Comparison of ENCODE assay signal across 8 mouse cellular contexts in the genomic region with DNA sequence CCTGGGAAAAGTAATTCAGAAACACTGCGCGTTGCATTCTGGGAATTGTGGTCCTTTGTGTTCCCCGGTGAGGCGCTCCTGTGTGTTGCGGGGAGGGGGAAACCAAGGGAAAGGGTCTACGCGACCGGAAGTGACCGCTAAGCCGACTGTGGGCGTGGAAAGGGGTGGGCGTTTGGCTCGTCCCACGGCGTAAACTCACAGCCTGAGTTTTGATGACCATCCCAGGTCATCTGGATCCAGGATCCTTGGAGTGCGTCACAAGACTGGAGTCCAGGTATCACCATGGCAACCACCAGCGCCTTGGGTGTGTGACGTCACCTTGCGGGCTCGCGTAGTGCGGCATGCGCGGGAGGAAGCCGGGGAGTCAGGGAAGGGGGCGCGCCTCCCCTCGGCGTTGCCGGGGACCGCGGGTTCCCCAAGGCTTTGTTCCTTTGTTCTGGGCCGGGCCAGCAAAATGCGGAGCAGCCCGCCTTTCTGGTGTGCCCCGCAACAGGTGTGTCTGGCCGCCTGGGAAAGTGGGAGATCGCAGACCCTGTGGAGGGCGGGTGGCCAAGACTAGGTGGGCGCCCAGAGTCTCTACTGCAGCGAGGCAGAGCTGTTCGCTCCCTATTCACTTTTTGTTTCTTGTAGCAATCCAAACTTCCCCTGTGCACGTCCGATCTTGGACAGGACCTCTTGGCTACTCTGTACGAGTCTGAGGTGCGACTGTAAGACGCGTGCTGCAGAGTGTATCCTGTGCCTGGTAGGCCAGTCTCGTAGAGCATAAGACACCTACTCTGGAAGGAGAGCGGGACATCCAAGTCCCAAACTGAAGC. TPM values are rescaled to one million over a fixed set of nuclear protein-coding genes. Genes with fewer than 3 reads are reported as not detected.
DNase-seq lines count a peak whose midpoint lies in the region; ATAC-seq and TF ChIP-seq lines count a peak whose summit lies in the region.

A gene (plus strand): TSS at position 169 of the 815 bp plus-strand sequence.

- peak in 1 of 3 experiments; percentile 35; a peak in 2 of 6 replicates for TF ChIP-seq CTCF in MEL (IDR thresholded peaks at IDR 0.05 in 2 of 3, conservative IDR thresholded peaks at IDR 0.05 in 1 of 3; ENCODE audit: control insufficient read depth in 1 of 3, insufficient read depth in 1 of 3, low read depth in 2 of 3, low read length in 3 of 3, poor library complexity in 1 of 3, severe bottlenecking in 1 of 3)
- peak; percentile 48 for TF ChIP-seq CTCF in layer of hippocampus, adult 2 months (conservative IDR thresholded peaks at IDR 0.05)
- TF ChIP-seq CTCF in lung, adult 2 months (IDR thresholded peaks at IDR 0.05; ENCODE audit: insufficient read depth, low read length): no peak

- no peaks in the 10 kb centered on the region for H3K79me2 ChIP-seq in MEL (ENCODE audit: control insufficient read depth, insufficient read depth, low read length, poor library complexity)

- DNase-seq in MEL (ENCODE audit: low read depth, low spot score): peak; percentile 92
- DNase-seq in cerebellum, adult 18-20 months: peak; percentile 90
- peak; percentile 74 to 81 for DNase-seq in heart, postnatal 36 days
- DNase-seq in layer of hippocampus, adult 2 months (ENCODE audit: low spot score in 2 of 2): peak; percentile 81 to 91
- DNase-seq in lung, adult 2 months: peak; percentile 82
- DNase-seq in testis, postnatal 14 days (ENCODE audit: low spot score): peak; percentile 94

- no peak within 1 kb of the TSS for H3K27ac ChIP-seq in MEL (ENCODE audit: control insufficient read depth, low read depth, low read length)
- H3K27ac ChIP-seq in forebrain, embryonic 16.5 days (ENCODE audit: low read length): peak within 1 kb of the TSS; percentile 78
- H3K27ac ChIP-seq in layer of hippocampus, adult 2 months: peak within 1 kb of the TSS; percentile 84

- WGBS in forebrain, embryonic 16.5 days: 0% methylated on average over 48 of the region's 50 CpGs
- under 1% methylated on average over 50 of the region's 50 CpGs for WGBS in lung, adult 2 months

- peak within 1 kb of the TSS; percentile 65 for H3K9ac ChIP-seq in MEL (ENCODE audit: control insufficient read depth, low read depth, low read length, poor library complexity, severe bottlenecking)
- H3K9ac ChIP-seq in forebrain, embryonic 16.5 days (replicated peaks; ENCODE audit: low read depth, low read length): peak within 1 kb of the TSS; percentile 86

- intact Hi-C loops in heart, postnatal 36 days (cut with DNase I): loop anchor here (5.0 to 10.0 kb wide), 5 partner anchors 90 to 1570 kb away; no protein-coding TSS in a partner anchor

- ATAC-seq in forebrain, embryonic 16.5 days: peak; percentile 90
- ATAC-seq in neutrophil, adult 5-6 weeks (ENCODE audit: extremely low read depth, insufficient number of reproducible peaks, low FRiP score, poor library complexity, severe bottlenecking): peak; percentile 59

- H3K36me3 ChIP-seq in MEL (ENCODE audit: control insufficient read depth in 1 of 2, insufficient read depth in 2 of 2, low read length in 2 of 2): peaks cover 0 to 4% of the 10 kb centered on the region in 2 experiments; a peak in 1 of 4 replicates
- peaks cover 11% of the 10 kb centered on the region for H3K36me3 ChIP-seq in forebrain, embryonic 16.5 days (ENCODE audit: control insufficient read depth, insufficient read depth)

- no peaks in the 10 kb centered on the region for H3K9me3 ChIP-seq in MEL (replicated peaks; ENCODE audit: insufficient read depth, low read length)
- no peaks in the 10 kb centered on the region for H3K9me3 ChIP-seq in forebrain, embryonic 16.5 days (ENCODE audit: control insufficient read depth, low read length)

- H3K4me1 ChIP-seq in MEL (ENCODE audit: control insufficient read depth in 1 of 2, insufficient read depth in 2 of 2, low read length in 2 of 2): no peaks in the 10 kb centered on the region
- H3K4me1 ChIP-seq in forebrain, embryonic 16.5 days (replicated peaks; ENCODE audit: control insufficient read depth, insufficient read depth, low read length): peaks cover 17% of the 10 kb centered on the region
- peaks cover 3% of the 10 kb centered on the region for H3K4me1 ChIP-seq in lung, adult 2 months (ENCODE audit: control insufficient read depth, insufficient read depth, low read length)

- TF ChIP-seq RAD21 in MEL (IDR thresholded peaks at IDR 0.05; ENCODE audit: low read depth, low read length): no peak

- TF ChIP-seq EP300 in MEL (IDR thresholded peaks at IDR 0.05; ENCODE audit: low read depth in 1 of 2, low read length in 2 of 2): no peak

- peak within 1 kb of the TSS; percentile 87 for H3K4me2 ChIP-seq in forebrain, embryonic 16.5 days (ENCODE audit: low read length)

- TF ChIP-seq POLR2A in MEL (IDR thresholded peaks at IDR 0.05; ENCODE audit: control insufficient read depth in 1 of 2, insufficient read depth in 1 of 2, low read depth in 1 of 2, low read length in 2 of 2, poor library complexity in 1 of 2): 0 out of 4 replicates have a peak, but pooled peaks of 1 of the 2 experiments have one; percentile 30
- peak; percentile 16; the same call in 1 of the 2 replicates for TF ChIP-seq POLR2A in lung, adult 2 months (IDR thresholded peaks at IDR 0.05; ENCODE audit: borderline replicate concordance, extremely low read depth, low read depth, low read length)

- no peaks in the 10 kb centered on the region for H3K27me3 ChIP-seq in MEL (ENCODE audit: control insufficient read depth in 1 of 2, insufficient read depth in 2 of 2, low read length in 2 of 2)
- no peaks in the 10 kb centered on the region for H3K27me3 ChIP-seq in forebrain, embryonic 16.5 days (replicated peaks; ENCODE audit: control insufficient read depth, insufficient read depth, low read length)

- peak within 1 kb of the TSS; percentile 75 to 88 for H3K4me3 ChIP-seq in MEL (ENCODE audit: control insufficient read depth in 1 of 2, insufficient read depth in 1 of 2, low read depth in 2 of 2, low read length in 2 of 2)
- H3K4me3 ChIP-seq in forebrain, embryonic 16.5 days (replicated peaks; ENCODE audit: low read length): peak within 1 kb of the TSS; percentile 93
- peak within 1 kb of the TSS; percentile 93 for H3K4me3 ChIP-seq in layer of hippocampus, adult 2 months
- H3K4me3 ChIP-seq in lung, adult 2 months (replicated peaks; ENCODE audit: extremely low read depth, low read depth, low read length): peak within 1 kb of the TSS; percentile 85

TF ChIP-seq in MEL, 35 proteins besides CTCF, POLR2A, EP300 and RAD21 (continues in another document):
- TF ChIP-seq SMC3 (IDR thresholded peaks at IDR 0.05; ENCODE audit: low read depth, low read length) (no peak), JUND (IDR thresholded peaks at IDR 0.05; ENCODE audit: low read depth, low read length) (no peak), CHD2 (IDR thresholded peaks at IDR 0.05; ENCODE audit: low read length) (no peak), KAT2A (conservative IDR thresholded peaks at IDR 0.05; ENCODE audit: low read depth, low read length) (no peak; the same call in 1 of the 2 replicates), GATA1 (IDR thresholded peaks at IDR 0.05; ENCODE audit: low read depth, low read length) (no peak), ZKSCAN1 (IDR thresholded peaks at IDR 0.05; ENCODE audit: low read depth, low read length) (no peak), BHLHE40 (IDR thresholded peaks at IDR 0.05; ENCODE audit: borderline replicate concordance, low read depth, low read length) (no peak), HCFC1 (IDR thresholded peaks at IDR 0.05; ENCODE audit: low read depth, low read length) (peak; percentile 91), CHD1 (IDR thresholded peaks at IDR 0.05; ENCODE audit: low read depth, low read length) (no peak), RCOR1 (IDR thresholded peaks at IDR 0.05; ENCODE audit: low read depth, low read length) (no peak), MYC (IDR thresholded peaks at IDR 0.05; ENCODE audit: low read depth, low read length) (no peak), TBP (IDR thresholded peaks at IDR 0.05; ENCODE audit: low read depth, low read length) (no peak; the same call in 1 of the 2 replicates), MAZ (IDR thresholded peaks at IDR 0.05; ENCODE audit: low read depth, low read length) (peak; percentile 39; the same call in 1 of the 2 replicates), UBTF (IDR thresholded peaks at IDR 0.05; ENCODE audit: borderline replicate concordance, insufficient read depth, low read depth, low read length) (no peak), ZNF384 (IDR thresholded peaks at IDR 0.05; ENCODE audit: low read depth, low read length) (no peak), SIN3A (IDR thresholded peaks at IDR 0.05; ENCODE audit: low read length) (peak; percentile 64), POLR2AphosphoS5 (IDR thresholded peaks at IDR 0.05; ENCODE audit: borderline replicate concordance, low read depth, low read length) (no peak), MXI1 (IDR thresholded peaks at IDR 0.05; ENCODE audit: low read depth, low read length) (peak; percentile 82), POLR2AphosphoS2 (IDR thresholded peaks at IDR 0.05; ENCODE audit: low read length) (no peak), NRF1 (IDR thresholded peaks at IDR 0.05; ENCODE audit: insufficient read depth, low read depth, low read length, poor library complexity, severe bottlenecking) (peak; percentile 59), ELF1 (IDR thresholded peaks at IDR 0.05; ENCODE audit: low read depth, low read length) (peak; percentile 60), TAL1 (IDR thresholded peaks at IDR 0.05; ENCODE audit: low read length) (no peak), MYB (IDR thresholded peaks at IDR 0.05; ENCODE audit: low read depth, low read length) (no peak), E2F4 (IDR thresholded peaks at IDR 0.05; ENCODE audit: borderline replicate concordance, low read depth, low read length) (no peak), ZMIZ1 (IDR thresholded peaks at IDR 0.05; ENCODE audit: low read depth, low read length) (no peak), GABPA (IDR thresholded peaks at IDR 0.05; ENCODE audit: low read depth, low read length) (no peak), MEF2A (IDR thresholded peaks at IDR 0.05; ENCODE audit: extremely low read depth, insufficient replicate concordance, low read depth, low read length, poor library complexity, severe bottlenecking) (no peak), MAFK (IDR thresholded peaks at IDR 0.05; ENCODE audit: borderline replicate concordance, low read depth, low read length) (no peak), MAX (IDR thresholded peaks at IDR 0.05; ENCODE audit: low read length) (peak; percentile 43)

RNA-seq across cellular contexts. Expression of the gene that starts here (rescaled TPM):
- total RNA-seq in MEL (2012; rRNA removed): 0.42 and 0.52 TPM in 2 replicates
- polyA plus RNA-seq in MEL (2012; ENCODE audit: insufficient read depth in 1 of 2, insufficient read length in 2 of 2, low read depth in 1 of 2, low replicate concordance in 2 of 2, missing spikeins in 1 of 2): 1 to 10 TPM in 1 of 2 experiments, not detected in 1; 1.0 TPM
- polyA plus RNA-seq in forebrain, embryonic 16.5 days (2015; fragmentation: Nextera tagmentation; extraction: Ambion mirVana): 24.8 and 25.7 TPM in 2 replicates
- total RNA-seq in heart, postnatal 36 days (2021): under 1 TPM; 0.97 to 0.98 TPM
- total RNA-seq in layer of hippocampus, adult 2 months (2021): 1 to 10 TPM; 3.5 to 4.6 TPM
- 0.53 and 0.60 TPM in 2 replicates for polyA plus RNA-seq in lung, adult 2 months (2012; rRNA removed)
- 0.49 and 2.6 TPM in 2 replicates for total RNA-seq in neutrophil, adult 5-6 weeks (2017)

Comparison
In these comparisons a context has a peak if more than half of its experiments do, and no peak if none do; other contexts are left out.
1. RNA of the gene that starts here (polyA plus RNA-seq): 24.8 to 25.7 TPM in forebrain, embryonic 16.5 days; 1.0 TPM in MEL and 0.53 to 0.60 TPM in lung, adult 2 months; every median in the first group is over 10 times any median in the second.
2. Peak in DNase-seq in heart, postnatal 36 days; RNA of the gene not detected or under 1 TPM.
3. Peak in DNase-seq and H3K4me3 ChIP-seq in lung, adult 2 months; RNA of the gene not detected or under 1 TPM.
4. Peak in every context shown above with its lines, with median percentiles within 50 percentile points of each other: DNase-seq and H3K4me3 ChIP-seq.